Mouse (Mus musculus): Measurements from ENCODE around the gene Med12l. TPM values are rescaled to one million over a fixed set of nuclear protein-coding genes. Genes with fewer than 3 reads are reported as not detected.

Med12l gene
- total and polyA plus RNA-seq, 3 experiments: 0.93 to 2.0 (median 1.5) TPM

DNA sequence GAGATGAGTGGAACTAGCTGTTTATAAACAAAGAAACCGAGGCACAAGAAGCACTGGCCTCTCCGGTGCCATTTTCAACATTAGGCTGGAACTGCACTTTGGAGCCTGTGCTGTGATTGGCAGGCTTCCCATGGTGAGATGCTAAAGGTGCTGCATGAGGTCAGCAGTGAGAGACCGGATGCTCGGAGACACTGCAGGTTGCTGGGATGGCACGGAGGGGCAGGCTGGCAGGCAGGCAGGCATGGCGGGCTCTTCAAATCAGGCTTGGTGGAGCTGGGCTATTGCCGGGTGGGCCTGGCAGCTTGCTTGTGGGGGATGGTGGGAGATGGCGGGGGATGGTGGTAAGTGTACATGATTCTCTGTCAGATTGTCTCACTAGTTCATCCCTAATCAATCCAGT, 15.6 kb downstream of the Med12l start:
- H3K4me2 ChIP-seq (ENCODE audit: insufficient read depth, low read depth, poor library complexity, severe bottlenecking): no peak overlapping the region
- TF ChIP-seq TCF12 (IDR thresholded peaks at IDR 0.05; ENCODE audit: low read depth, low read length) (no peak), MEF2A (IDR thresholded peaks at IDR 0.05; ENCODE audit: borderline replicate concordance, low read depth, low read length) (no peak), BHLHE40 (IDR thresholded peaks at IDR 0.05; ENCODE audit: low read depth, low read length) (no peak), CTCF (conservative IDR thresholded peaks at IDR 0.05 in 1 of 2, IDR thresholded peaks at IDR 0.05 in 1 of 2; ENCODE audit: low read depth in 2 of 2, low read length in 2 of 2) (no peak), MXI1 (IDR thresholded peaks at IDR 0.05; ENCODE audit: low read depth, low read length) (no peak), EP300 (IDR thresholded peaks at IDR 0.05; ENCODE audit: low read length) (no peak), NRF1 (IDR thresholded peaks at IDR 0.05; ENCODE audit: low read depth, low read length) (no peak), MAZ (IDR thresholded peaks at IDR 0.05; ENCODE audit: low read depth, low read length) (no peak), TBP (conservative IDR thresholded peaks at IDR 0.05; ENCODE audit: low read depth, low read length) (no peak), PAX5 (IDR thresholded peaks at IDR 0.05; ENCODE audit: low read length) (no peak), POLR2AphosphoS2 (IDR thresholded peaks at IDR 0.05; ENCODE audit: low read depth, low read length) (no peak), JUND (conservative IDR thresholded peaks at IDR 0.05; ENCODE audit: low read depth, low read length) (no peak), ZC3H11A (IDR thresholded peaks at IDR 0.05; ENCODE audit: low read depth, low read length) (no peak), NELFE (IDR thresholded peaks at IDR 0.05; ENCODE audit: low read depth, low read length) (no peak), UBTF (IDR thresholded peaks at IDR 0.05; ENCODE audit: low read depth, low read length) (no peak), RCOR1 (conservative IDR thresholded peaks at IDR 0.05; ENCODE audit: low read depth, low read length) (no peak), HCFC1 (IDR thresholded peaks at IDR 0.05; ENCODE audit: low read depth, low read length) (no peak)
- no peak overlapping the region for H3K4me3 ChIP-seq (replicated peaks in 1 of 3; ENCODE audit: low read depth in 2 of 3, low read length in 2 of 3, poor library complexity in 1 of 3)
- in situ Hi-C loops (cut with MboI; ENCODE audit: low pct_ligation_motif_present, low pct_unique_long_range_greater_than_20kb, low sequenced_read_pairs): no loop called here
- no peak for DNase-seq (ENCODE audit: extremely low read depth)
- H3K79me2 ChIP-seq (replicated peaks; ENCODE audit: control insufficient read depth, extremely low read depth, insufficient read depth, poor library complexity, severe bottlenecking): no peaks in the 10 kb centered on the region
- no peak overlapping the region for H3K27ac ChIP-seq (ENCODE audit: insufficient read depth, low read depth)
- no peaks in the 10 kb centered on the region for H3K36me3 ChIP-seq (replicated peaks in 1 of 2; ENCODE audit: control insufficient read depth in 1 of 2, insufficient read depth in 1 of 2, low read length in 1 of 2)
- H3K4me1 ChIP-seq (ENCODE audit: control insufficient read depth in 1 of 2, insufficient read depth in 2 of 2): no peaks in the 10 kb centered on the region
- H3K27me3 ChIP-seq (replicated peaks): no peaks in the 10 kb centered on the region
- no peaks in the 10 kb centered on the region for H3K9me3 ChIP-seq (replicated peaks; ENCODE audit: low read length)
- dilution Hi-C loops (cut with MboI; ENCODE audit: extremely low pct_ligation_motif_present, extremely low pct_unique_long_range_greater_than_20kb, low sequenced_read_pairs): no loop called here
- no peak overlapping the region for H3K9ac ChIP-seq (ENCODE audit: insufficient read depth, low read depth)

- no peaks in the 10 kb centered on the region for H3K9me3 ChIP-seq (replicated peaks; ENCODE audit: low read length)
- H3K27me3 ChIP-seq (replicated peaks): no peaks in the 10 kb centered on the region
- H3K9ac ChIP-seq (ENCODE audit: insufficient read depth, low read depth): no peak overlapping the region
- dilution Hi-C loops (cut with MboI; ENCODE audit: extremely low pct_ligation_motif_present, extremely low pct_unique_long_range_greater_than_20kb, low sequenced_read_pairs) (no loop called here), in situ Hi-C loops (cut with MboI; ENCODE audit: low pct_ligation_motif_present, low pct_unique_long_range_greater_than_20kb, low sequenced_read_pairs) (no loop called here)
- no peak overlapping the region for H3K4me3 ChIP-seq (replicated peaks in 1 of 3; ENCODE audit: low read depth in 2 of 3, low read length in 2 of 3, poor library complexity in 1 of 3)
- no peaks in the 10 kb centered on the region for H3K79me2 ChIP-seq (replicated peaks; ENCODE audit: control insufficient read depth, extremely low read depth, insufficient read depth, poor library complexity, severe bottlenecking)
- H3K27ac ChIP-seq (ENCODE audit: insufficient read depth, low read depth): no peak overlapping the region
- no peak overlapping the region for H3K4me2 ChIP-seq (ENCODE audit: insufficient read depth, low read depth, poor library complexity, severe bottlenecking)
- no peaks in the 10 kb centered on the region for H3K4me1 ChIP-seq (ENCODE audit: control insufficient read depth in 1 of 2, insufficient read depth in 2 of 2)
- DNase-seq (ENCODE audit: extremely low read depth): no peak
- TF ChIP-seq ETS1 (conservative IDR thresholded peaks at IDR 0.05; ENCODE audit: low read depth, low read length) (no peak), POLR2A (IDR thresholded peaks at IDR 0.05; ENCODE audit: low read depth, low read length) (no peak), SIN3A (IDR thresholded peaks at IDR 0.05; ENCODE audit: low read length) (no peak), SMC3 (IDR thresholded peaks at IDR 0.05; ENCODE audit: low read depth, low read length) (no peak), MYC (IDR thresholded peaks at IDR 0.05; ENCODE audit: low read depth, low read length) (no peak), MAFK (IDR thresholded peaks at IDR 0.05; ENCODE audit: insufficient replicate concordance, low read length) (no peak)
- no peaks in the 10 kb centered on the region for H3K36me3 ChIP-seq (replicated peaks in 1 of 2; ENCODE audit: control insufficient read depth in 1 of 2, insufficient read depth in 1 of 2, low read length in 1 of 2)
These were observed 16.6 kb downstream of the Med12l start for GRCm38 (mm10) chr3:59022251-59022650.
